Mouse (Mus musculus) common myeloid progenitor, adult 5-6 weeks (primary cell): ENCODE measurements at regions not wholly inside any gene's neighbourhood (a gene's known extent, or its start where the extent isn't known, plus 50 kb on each side); places are given as distances from the start of the nearest gene placed in this dataset.

Experiments used
- ATAC-seq: replicated peaks from 2 replicates; pipeline ENCODE4 v1.8.0; 2016; ENCODE audit warnings: low read depth, mild to moderate bottlenecking, moderate TSS enrichment, inconsistent platforms; ENCODE audit not compliant: poor library complexity, severe bottlenecking

DNA sequence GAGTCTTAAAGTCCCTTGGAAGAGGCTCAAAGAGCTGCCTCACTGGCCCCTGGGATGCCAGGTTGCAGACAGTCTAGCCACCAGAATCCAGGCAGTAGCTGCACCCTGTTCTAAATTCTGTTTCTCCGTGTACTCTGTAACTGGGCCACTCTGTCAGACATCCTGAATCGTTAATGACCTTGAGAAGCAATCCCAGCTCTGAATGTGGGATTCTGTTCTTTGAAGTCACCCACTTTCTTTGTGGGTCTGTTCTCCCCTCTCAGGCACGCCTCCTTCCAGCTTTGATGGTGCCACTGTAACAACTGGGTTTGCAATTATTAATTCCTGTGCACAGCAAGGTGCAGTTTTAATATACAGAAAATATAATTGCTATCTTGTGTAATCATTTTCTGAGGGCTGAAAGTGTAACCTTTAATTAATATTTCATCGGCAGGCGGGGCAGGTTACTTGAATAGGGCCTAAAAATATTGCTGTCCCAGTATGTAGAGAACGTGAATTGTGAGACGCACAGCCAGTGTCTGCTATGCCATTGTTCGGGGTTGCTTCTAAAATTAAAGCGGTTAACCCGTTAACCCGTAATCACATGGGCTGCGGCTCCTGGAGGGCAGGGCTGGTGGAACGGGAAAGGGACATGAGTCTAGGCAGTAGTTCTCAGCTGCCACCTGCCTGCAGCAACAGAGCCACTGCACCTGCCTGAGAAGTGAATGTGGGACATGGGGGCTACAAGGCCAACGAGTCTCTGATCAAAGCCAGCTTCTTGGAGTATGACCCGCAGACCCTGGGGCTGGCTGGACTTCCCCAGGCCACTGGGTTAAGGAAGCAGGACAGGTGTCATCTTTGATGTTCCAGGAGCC lies 64.3 kb upstream of the Id2 start:
- no peak for ATAC-seq

- no peak for ATAC-seq
Measured at GRCm38 (mm10) chr12:25159091-25159490, 62.2 kb upstream of the Id2 start.

DNA sequence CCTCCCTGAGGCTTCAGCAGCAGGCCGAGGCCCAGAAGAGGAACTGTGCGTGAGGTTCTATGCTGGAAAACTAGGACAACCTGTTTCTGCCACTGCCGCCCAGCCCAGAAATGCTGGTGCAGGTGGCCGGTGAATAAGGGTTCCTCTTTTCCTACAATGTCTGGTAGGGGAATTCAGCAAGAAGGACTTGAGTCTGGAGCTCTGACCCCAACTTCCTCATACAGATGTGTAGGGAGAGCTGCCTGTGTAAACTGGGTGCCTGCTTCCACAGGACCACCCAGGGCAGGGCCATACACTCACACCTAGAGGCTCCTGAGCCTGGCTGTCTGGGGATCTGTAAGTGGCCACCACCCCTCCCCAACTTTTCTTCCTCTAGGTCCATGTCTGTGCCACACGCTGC lies 60.3 kb upstream of the Id2 start:
- peak; percentile 90 for ATAC-seq

GRCm38 (mm10) chr12:25155396-25155795 lies 58.5 kb upstream of the Id2 start:
- ATAC-seq = 0 out of 2 replicates have a peak, but pooled peaks have one; percentile 14

DNA sequence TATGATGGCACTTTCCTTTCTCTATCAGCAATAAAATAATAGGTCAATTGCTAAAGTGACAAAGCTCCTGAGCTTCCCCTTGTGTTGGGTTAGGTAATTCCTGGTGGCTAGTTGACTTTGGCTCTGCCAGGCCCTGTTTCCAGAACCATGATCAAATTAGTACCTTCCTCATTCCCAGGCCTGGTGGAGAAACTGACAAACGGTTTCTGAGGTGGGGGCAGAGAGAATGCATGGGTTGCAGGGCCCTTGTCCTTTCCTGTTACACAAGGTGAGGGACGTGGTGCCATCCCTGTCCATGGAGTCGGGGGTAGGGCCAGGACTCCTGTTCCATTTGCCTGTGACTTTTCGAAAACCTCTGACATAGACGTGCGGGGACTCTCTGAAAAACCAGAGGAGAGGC lies 51.2 kb upstream of the Id2 start:
- ATAC-seq = 0 out of 2 replicates have a peak, but pooled peaks have one; percentile 17
